8 mouse cellular contexts compared by ENCODE assay signal in genomic region chr2:112454125-112454861, GRCm38 (mm10). TPM values are rescaled to one million over a fixed set of nuclear protein-coding genes. Genes with fewer than 3 reads are reported as not detected.
DNase-seq lines count a peak whose midpoint lies in the region; ATAC-seq and TF ChIP-seq lines count a peak whose summit lies in the region.

No protein-coding gene starts in this region.

- peak overlapping the region; percentile 91 for H3K9ac ChIP-seq in forebrain, embryonic 13.5 days
- H3K9ac ChIP-seq in liver, embryonic 14.5 days (replicated peaks) = peak overlapping the region; percentile 98

- peak overlapping the region; percentile 71 for H3K4me2 ChIP-seq in forebrain, embryonic 13.5 days
- peak overlapping the region; percentile 88 for H3K4me2 ChIP-seq in liver, embryonic 14.5 days (ENCODE audit: low read depth)

- intact Hi-C loops in gastrocnemius, postnatal 14 days (cut with DNase I; ENCODE audit: low total_unique reads) = no loop called here

- peak overlapping the region; percentile 89 for H3K4me3 ChIP-seq in forebrain, embryonic 13.5 days
- H3K4me3 ChIP-seq in liver, embryonic 14.5 days (ENCODE audit: insufficient read depth in 1 of 2, low read depth in 2 of 2, low read length in 2 of 2) = peak overlapping the region; percentile 93 to 100

- peak overlapping the region; percentile 75 for H3K27ac ChIP-seq in forebrain, embryonic 13.5 days
- peak overlapping the region; percentile 62 for H3K27ac ChIP-seq in liver, embryonic 14.5 days

- H3K9me3 ChIP-seq in forebrain, embryonic 13.5 days (replicated peaks) = no peaks in the 10 kb centered on the region
- no peaks in the 10 kb centered on the region for H3K9me3 ChIP-seq in liver, embryonic 14.5 days (ENCODE audit: control insufficient read depth, low read length)

- peak; percentile 2 for DNase-seq in embryo, embryonic 10.5 days (ENCODE audit: low spot score)
- DNase-seq in embryo, embryonic 11 days = no peak
- peak; percentile 13 for DNase-seq in A20 (ENCODE audit: low read depth, low spot score)
- DNase-seq in liver, embryonic 14.5 days (ENCODE audit: low read depth in 3 of 3, low spot score in 3 of 3) = no peak
- DNase-seq in spleen, postnatal 36 days (ENCODE audit: low spot score in 2 of 2) = no peak
- no peak for DNase-seq in gastrocnemius, postnatal 14 days

- TF ChIP-seq EP300 in liver, embryonic 14.5 days (IDR thresholded peaks at IDR 0.05; ENCODE audit: low read depth) = no peak

- TF ChIP-seq CTCF in liver, embryonic 14.5 days (IDR thresholded peaks at IDR 0.05; ENCODE audit: low read depth) = no peak

- ATAC-seq in forebrain, embryonic 13.5 days = no peak; the same call in 1 of the 2 replicates
- ATAC-seq in liver, embryonic 14.5 days (ENCODE audit: insufficient read depth) = peak; percentile 57
- ATAC-seq in activated CD4-positive, CD25-positive, alpha-beta regulatory T cell, adult 4 months = no peak

- no peaks in the 10 kb centered on the region for H3K27me3 ChIP-seq in forebrain, embryonic 13.5 days
- no peaks in the 10 kb centered on the region for H3K27me3 ChIP-seq in liver, embryonic 14.5 days (ENCODE audit: control insufficient read depth, insufficient read depth, low read length)

- H3K36me3 ChIP-seq in forebrain, embryonic 13.5 days (ENCODE audit: poor library complexity, severe bottlenecking) = no peaks in the 10 kb centered on the region
- H3K36me3 ChIP-seq in liver, embryonic 14.5 days (replicated peaks; ENCODE audit: control insufficient read depth, insufficient read depth, low read depth) = no peaks in the 10 kb centered on the region

- WGBS in forebrain, embryonic 13.5 days = 29% methylated on average over 17 of the region's 17 CpGs
- 27% methylated on average over 17 of the region's 17 CpGs for WGBS in liver, embryonic 14.5 days (ENCODE audit: insufficient replicate concordance)

- H3K4me1 ChIP-seq in forebrain, embryonic 13.5 days = peaks cover 18% of the 10 kb centered on the region
- peaks cover 3 to 7% of the 10 kb centered on the region in 2 experiments for H3K4me1 ChIP-seq in liver, embryonic 14.5 days (replicated peaks; ENCODE audit: control insufficient read depth in 2 of 2, insufficient read depth in 2 of 2, low read length in 1 of 2)

RNA-seq across cellular contexts. Expression of gene Emc7, which starts 0.5 kb away (rescaled TPM):
- 13.2 and 14.3 TPM in 2 replicates for polyA plus RNA-seq in forebrain, embryonic 13.5 days (2015; fragmentation: Nextera tagmentation; extraction: Ambion mirVana)
- 4.3 and 5.8 TPM in 2 replicates for polyA plus RNA-seq in liver, embryonic 14.5 days (2012; rRNA removed)
- polyA plus RNA-seq in liver, embryonic 14.5 days (2014; fragmentation: Nextera tagmentation; extraction: Ambion mirVana) = 13.0 and 13.3 TPM in 2 replicates
- 10 to 100 TPM; 12.3 to 12.8 TPM for total RNA-seq in gastrocnemius, postnatal 14 days (2021)
- polyA plus RNA-seq in activated CD4-positive, CD25-positive, alpha-beta regulatory T cell, adult 4 months (2017; shearing (Covaris generic)) = 10 to 100 TPM; 11.5 to 14.5 TPM

RNA-seq across cellular contexts. Expression of gene Chrm5, which starts 26.3 kb away (rescaled TPM):
- 0.35 TPM in 1 of 2 replicates, not detected in the other for polyA plus RNA-seq in forebrain, embryonic 13.5 days (2015; fragmentation: Nextera tagmentation; extraction: Ambion mirVana)
- polyA plus RNA-seq in liver, embryonic 14.5 days (2012; rRNA removed) = not detected in 2 replicates
- not detected in 2 replicates for polyA plus RNA-seq in liver, embryonic 14.5 days (2014; fragmentation: Nextera tagmentation; extraction: Ambion mirVana)
- not detected for total RNA-seq in gastrocnemius, postnatal 14 days (2021)
- polyA plus RNA-seq in activated CD4-positive, CD25-positive, alpha-beta regulatory T cell, adult 4 months (2017; shearing (Covaris generic)) = not detected

RNA-seq across cellular contexts. Expression of gene Aven, which starts 38.5 kb away (rescaled TPM):
- 3.1 and 4.4 TPM in 2 replicates for polyA plus RNA-seq in forebrain, embryonic 13.5 days (2015; fragmentation: Nextera tagmentation; extraction: Ambion mirVana)
- polyA plus RNA-seq in liver, embryonic 14.5 days (2012; rRNA removed) = 5.2 and 8.6 TPM in 2 replicates
- 5.4 and 5.9 TPM in 2 replicates for polyA plus RNA-seq in liver, embryonic 14.5 days (2014; fragmentation: Nextera tagmentation; extraction: Ambion mirVana)
- 10 to 100 TPM; 15.8 to 23.6 TPM for total RNA-seq in gastrocnemius, postnatal 14 days (2021)
- 10 to 100 TPM; 12.1 to 13.0 TPM for polyA plus RNA-seq in activated CD4-positive, CD25-positive, alpha-beta regulatory T cell, adult 4 months (2017; shearing (Covaris generic))

Comparison
In these comparisons a context has a peak if more than half of its experiments do, and no peak if none do; other contexts are left out.
1. DNase-seq: peak in embryo, embryonic 10.5 days (single experiment) and A20 (single experiment); none in embryo, embryonic 11 days (single experiment), liver, embryonic 14.5 days (0 of 3), spleen, postnatal 36 days (0 of 2) and gastrocnemius, postnatal 14 days (single experiment).